19 mouse cellular contexts compared by ENCODE assay signal in genomic region chr3:114212255-114212654, GRCm38 (mm10).
"Had no signal": no experiment of that assay in that cellular context is flagged by ENCODE, and none has a peak within 500 bp of the region (broad histone marks: within the 10 kb centered on the region; RNA-seq: fewer than 3 reads in every experiment).

No protein-coding gene starts in this region.

- H3K36me3 ChIP-seq: midbrain, embryonic 10.5 days; midbrain, embryonic 12.5 days; neural tube, embryonic 15.5 days had no signal

- H3K27ac ChIP-seq: midbrain, embryonic 10.5 days; midbrain, embryonic 12.5 days; neural tube, embryonic 13.5 days; neural tube, embryonic 15.5 days had no signal

- H3K27me3 ChIP-seq: midbrain, embryonic 12.5 days; neural tube, embryonic 13.5 days; neural tube, embryonic 15.5 days had no signal

- H3K9ac ChIP-seq: lung, embryonic 14.5 days; midbrain, embryonic 12.5 days; neural tube, embryonic 13.5 days; neural tube, embryonic 15.5 days had no signal

- DNase-seq: lung, adult 18-20 months; lung, embryonic 14.5 days; lung, postnatal 10 days; lung, postnatal 4 days; midbrain, embryonic 14.5 days; retina, postnatal 1 day; right cerebral cortex, adult 18-20 months; right cerebral cortex, postnatal 25 days; right cerebral cortex, postnatal 4 days; spleen, adult 18-20 months; thymus, adult 18-20 months; thymus, postnatal 25 days; thymus, postnatal 4 days had no signal

- H3K9me3 ChIP-seq: midbrain, embryonic 10.5 days; midbrain, embryonic 12.5 days; neural tube, embryonic 13.5 days; neural tube, embryonic 15.5 days had no signal

- ATAC-seq: midbrain, embryonic 16.5 days had no signal

- H3K4me3 ChIP-seq: midbrain, embryonic 10.5 days; midbrain, embryonic 12.5 days; myocyte; neural tube, embryonic 13.5 days; neural tube, embryonic 15.5 days had no signal

- H3K4me1 ChIP-seq: midbrain, embryonic 10.5 days; midbrain, embryonic 12.5 days; neural tube, embryonic 13.5 days; neural tube, embryonic 15.5 days had no signal

- H3K4me2 ChIP-seq: lung, embryonic 14.5 days; midbrain, embryonic 12.5 days; neural tube, embryonic 13.5 days; neural tube, embryonic 15.5 days had no signal
